Mouse (Mus musculus) mature B cell (primary cell): ENCODE data around the gene Ssrp1.

Source experiments
- in situ Hi-C: fragments of 300-500 bp; cut with MboI; formaldehyde crosslinking; loops from 2 replicates; pipeline ENCODE4 v1.14.3; 2019

The Ssrp1 gene

GRCm38 (mm10) chr2:85034169-85034568 lies 2.9 kb upstream of the Ssrp1 start:
- in situ Hi-C loops, result loop anchor here (25.0 kb wide), 1 partner anchor 547 kb away; the partner anchor contains the start of gene Tfpi

- in situ Hi-C loops, result loop anchor here (25.0 kb wide), 1 partner anchor 549 kb away; the partner anchor contains the start of gene Tfpi
These were observed 457 bp upstream of the Ssrp1 start for GRCm38 (mm10) chr2:85036507-85037046.

- in situ Hi-C loops, result loop anchor here (25.0 kb wide), 1 partner anchor 551 kb away; the partner anchor contains the start of gene Tfpi
These were observed 1.3 kb downstream of the Ssrp1 start for GRCm38 (mm10) chr2:85038336-85038735.

DNA sequence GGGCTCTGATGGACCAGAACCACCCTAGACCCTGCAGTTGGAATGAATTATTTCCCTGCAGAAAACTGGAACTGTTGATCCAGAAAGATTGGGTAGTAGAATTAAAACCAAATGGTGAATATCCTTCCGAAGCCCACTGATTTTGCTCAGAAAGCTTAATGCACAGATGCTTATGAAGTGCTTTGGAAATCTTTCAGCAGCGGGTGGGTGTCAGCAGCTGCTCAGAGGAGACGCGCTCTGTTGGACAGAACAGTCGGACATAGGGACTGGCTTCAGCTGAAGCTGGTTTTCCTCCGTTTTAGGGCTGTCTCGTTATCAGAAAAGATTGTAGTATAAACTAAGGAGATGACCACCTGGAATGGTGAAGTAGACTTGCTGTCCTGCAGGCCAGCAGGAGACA lies 6.6 kb downstream of the Ssrp1 start:
- in situ Hi-C loops, result loop anchor here (25.0 kb wide), 1 partner anchor 556 kb away; the partner anchor contains the start of gene Tfpi

DNA sequence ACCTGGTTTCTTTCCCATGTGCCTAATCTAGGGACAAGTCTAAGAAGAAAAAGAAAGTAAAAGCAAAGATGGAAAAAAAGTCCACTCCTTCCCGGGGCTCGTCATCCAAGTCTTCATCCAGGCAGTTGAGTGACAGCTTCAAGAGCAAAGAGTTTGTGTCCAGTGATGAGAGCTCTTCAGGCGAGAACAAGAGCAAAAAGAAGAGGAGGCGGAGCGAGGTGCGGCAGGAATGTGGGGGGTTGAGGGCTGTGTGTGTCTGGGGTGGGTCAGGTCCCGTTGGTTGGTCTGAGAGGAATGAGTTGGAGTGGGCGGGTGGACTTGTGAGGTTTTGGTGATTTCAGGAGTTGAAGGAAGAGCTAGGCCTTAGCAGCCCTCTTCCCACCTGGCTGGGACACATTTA lies 9.2 kb downstream of the Ssrp1 start:
- in situ Hi-C loops, result loop anchor here (25.0 kb wide), 1 partner anchor 559 kb away; the partner anchor contains the start of gene Tfpi

DNA sequence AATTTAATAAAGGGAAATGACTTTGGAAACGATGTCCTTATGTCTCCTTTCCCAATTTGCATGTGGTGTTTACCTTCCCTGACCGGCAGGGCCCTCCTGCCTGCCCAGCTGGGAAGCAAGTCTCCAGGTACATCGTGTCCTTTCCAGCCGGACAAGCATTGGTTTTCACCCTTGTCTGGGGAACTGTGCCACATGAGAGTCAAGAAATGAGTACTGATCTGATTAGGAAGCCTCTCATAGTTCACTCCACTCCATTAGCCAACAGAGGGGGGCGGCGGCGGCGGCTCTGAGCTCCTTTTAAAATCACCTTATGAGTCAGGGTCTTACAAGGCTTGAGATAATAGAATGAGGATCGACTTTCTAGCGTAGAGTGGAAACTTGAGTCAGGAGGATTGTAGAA lies 10.0 kb downstream of the Ssrp1 start:
- in situ Hi-C loops, result loop anchor here (25.0 kb wide), 1 partner anchor 560 kb away; the partner anchor contains the start of gene Tfpi

DNA sequence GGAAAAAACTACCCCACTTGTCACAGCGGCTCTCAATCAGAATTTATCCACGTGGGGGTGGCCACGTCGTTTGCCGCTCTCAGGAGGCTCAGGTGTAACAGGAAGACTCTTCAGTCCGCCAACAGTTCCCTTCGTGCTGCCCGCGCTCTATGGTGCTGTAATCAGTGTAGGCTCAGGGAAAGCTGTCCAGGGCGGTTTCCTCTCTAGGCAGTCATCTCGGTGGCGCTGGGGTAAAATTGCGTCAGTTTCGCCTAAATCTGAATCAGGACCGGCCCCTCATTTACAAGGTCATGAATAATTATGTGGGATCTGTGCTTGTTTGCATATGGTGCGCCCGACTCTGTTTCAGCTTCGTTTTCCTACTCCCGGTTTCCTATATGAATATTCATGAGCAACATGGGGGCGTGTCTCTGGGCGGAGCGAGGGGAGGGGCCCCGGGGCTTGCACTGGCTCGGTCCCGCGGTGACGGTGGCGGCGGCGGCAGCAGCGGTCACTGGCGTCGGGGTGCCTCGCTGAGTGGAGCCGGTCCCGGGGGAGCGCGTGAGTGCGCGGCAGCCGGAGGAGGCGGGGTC lies 10.6 kb downstream of the Ssrp1 start, which contains the start of gene Tnks1bp1:
Gene Tnks1bp1 (plus strand): TSS at position 427 of the 572 bp plus-strand sequence.
- in situ Hi-C loops, result loop anchor here (25.0 kb wide), 1 partner anchor 560 kb away; the partner anchor contains the start of gene Tfpi

DNA sequence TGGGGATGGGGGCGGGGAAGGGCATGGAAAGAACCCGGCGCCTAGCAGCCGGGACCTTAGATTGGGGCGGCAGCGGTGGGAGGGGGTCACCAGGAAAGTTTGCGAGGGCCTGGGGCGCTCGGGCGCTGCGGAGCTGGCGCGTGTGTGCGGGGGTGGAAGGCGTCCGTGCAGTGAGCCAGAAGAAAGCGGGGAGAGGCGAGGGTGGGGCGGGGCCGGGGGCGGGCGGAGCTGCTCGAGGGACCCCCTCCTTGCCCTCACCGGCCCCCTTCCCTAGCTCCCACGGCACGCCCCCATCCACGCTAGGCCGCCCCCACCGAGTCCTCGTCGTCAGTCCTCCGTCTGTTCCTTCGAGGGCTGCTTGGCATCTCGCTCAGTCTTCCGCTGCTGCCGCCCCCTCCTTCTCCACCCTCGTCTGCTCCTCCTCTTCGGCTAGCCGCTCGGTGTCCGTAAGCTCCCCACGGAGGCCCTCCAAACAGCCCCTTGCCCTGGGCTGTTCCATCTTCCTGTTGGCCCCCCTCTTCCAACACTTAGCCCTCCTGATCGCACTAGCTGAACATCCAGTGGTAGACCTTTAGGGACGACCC lies 11.2 kb downstream of the Ssrp1 start:
- in situ Hi-C loops, result loop anchor here (25.0 kb wide), 1 partner anchor 561 kb away; the partner anchor contains the start of gene Tfpi

GRCm38 (mm10) chr2:85049277-85049676 lies 12.2 kb downstream of the Ssrp1 start:
- in situ Hi-C loops, result loop anchor here (25.0 kb wide), 1 partner anchor 562 kb away; the partner anchor contains the start of gene Tfpi

- in situ Hi-C loops, result no loop called here
These were observed 13.1 kb downstream of the Ssrp1 start for GRCm38 (mm10) chr2:85050001-85050634.

- in situ Hi-C loops, result no loop called here
These were observed 13.7 kb downstream of the Ssrp1 start for GRCm38 (mm10) chr2:85050746-85051145.

DNA sequence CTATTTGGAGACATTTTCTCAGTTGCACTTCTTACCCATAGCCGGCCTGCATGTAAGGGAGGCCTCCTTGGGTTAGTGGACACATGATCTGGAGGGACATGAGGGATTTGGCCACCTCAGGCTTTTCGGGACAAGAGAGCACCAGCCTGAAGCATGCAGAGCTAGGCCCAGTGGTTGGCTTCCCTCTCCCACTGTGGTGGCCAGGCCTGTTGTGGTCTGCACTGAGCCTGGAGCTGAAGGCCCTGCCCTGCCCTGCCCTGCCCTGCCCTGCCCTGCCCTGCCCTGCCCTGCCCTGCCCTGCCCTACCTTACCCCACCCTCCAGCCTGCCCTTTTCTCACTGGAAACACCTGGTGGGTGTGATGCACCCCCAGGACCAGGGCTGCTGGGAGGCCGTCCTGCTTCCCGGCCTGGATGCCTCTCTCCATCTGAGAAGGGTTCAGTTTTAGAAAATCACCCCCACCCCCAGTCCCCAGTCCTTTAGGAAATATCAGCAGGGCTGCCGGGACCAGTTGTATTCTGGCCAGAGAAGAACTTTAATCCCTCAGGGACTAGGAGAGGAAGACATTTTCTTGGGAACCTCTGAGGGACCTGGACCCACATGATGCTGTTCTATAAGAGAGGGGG lies 16.3 kb downstream of the Ssrp1 start:
- in situ Hi-C loops, result no loop called here

- in situ Hi-C loops, result no loop called here
These were observed 19.7 kb downstream of the Ssrp1 start for GRCm38 (mm10) chr2:85056711-85057110.

DNA sequence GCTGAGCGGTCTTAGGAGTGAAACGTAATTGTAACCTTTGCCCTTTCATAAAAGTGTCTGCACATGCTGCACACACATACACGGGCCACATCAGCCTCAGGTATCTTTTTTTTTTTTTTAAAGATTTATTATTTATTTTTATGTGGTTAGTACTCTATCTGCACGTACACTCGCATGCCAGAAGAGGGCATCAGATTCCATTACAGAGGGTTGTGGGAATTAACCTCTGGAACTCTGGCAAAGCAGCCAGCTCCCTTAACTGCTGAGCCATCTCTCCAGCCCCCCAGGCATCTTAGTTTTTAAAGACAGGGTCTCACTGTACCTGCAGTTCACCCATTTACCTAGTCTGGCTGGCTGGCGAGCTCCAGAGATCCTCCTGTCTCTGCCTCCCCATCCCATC lies 22.6 kb downstream of the Ssrp1 start:
- in situ Hi-C loops, result no loop called here

GRCm38 (mm10) chr2:85060591-85061060 lies 23.6 kb downstream of the Ssrp1 start:
- in situ Hi-C loops, result no loop called here

DNA sequence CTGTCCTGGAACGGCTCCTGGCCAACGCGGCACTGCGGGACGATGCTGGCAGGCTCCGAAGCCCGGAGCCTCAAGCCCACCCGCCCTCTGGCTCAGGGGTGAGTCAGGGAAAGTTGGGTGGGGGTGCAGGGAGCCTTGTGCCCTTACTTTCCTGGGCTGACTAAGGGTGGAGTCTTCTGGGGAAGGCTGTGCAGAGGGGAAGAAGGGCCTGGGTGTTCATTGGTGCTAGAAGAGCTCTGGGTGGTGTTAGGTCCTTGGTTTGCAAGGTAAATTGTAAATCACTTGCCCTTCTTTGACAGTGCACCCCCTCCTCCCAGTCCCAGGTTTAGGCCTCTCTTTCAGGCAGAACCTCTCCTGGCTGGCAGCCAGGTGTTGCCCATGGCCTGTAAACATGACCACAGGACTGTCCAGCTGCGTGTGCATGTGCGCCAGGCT lies 24.1 kb downstream of the Ssrp1 start:
- in situ Hi-C loops, result no loop called here

GRCm38 (mm10) chr2:85065141-85065875 lies 28.3 kb downstream of the Ssrp1 start:
- in situ Hi-C loops, result no loop called here

- in situ Hi-C loops, result no loop called here
These were observed 29.9 kb downstream of the Ssrp1 start for GRCm38 (mm10) chr2:85066937-85067336.

DNA sequence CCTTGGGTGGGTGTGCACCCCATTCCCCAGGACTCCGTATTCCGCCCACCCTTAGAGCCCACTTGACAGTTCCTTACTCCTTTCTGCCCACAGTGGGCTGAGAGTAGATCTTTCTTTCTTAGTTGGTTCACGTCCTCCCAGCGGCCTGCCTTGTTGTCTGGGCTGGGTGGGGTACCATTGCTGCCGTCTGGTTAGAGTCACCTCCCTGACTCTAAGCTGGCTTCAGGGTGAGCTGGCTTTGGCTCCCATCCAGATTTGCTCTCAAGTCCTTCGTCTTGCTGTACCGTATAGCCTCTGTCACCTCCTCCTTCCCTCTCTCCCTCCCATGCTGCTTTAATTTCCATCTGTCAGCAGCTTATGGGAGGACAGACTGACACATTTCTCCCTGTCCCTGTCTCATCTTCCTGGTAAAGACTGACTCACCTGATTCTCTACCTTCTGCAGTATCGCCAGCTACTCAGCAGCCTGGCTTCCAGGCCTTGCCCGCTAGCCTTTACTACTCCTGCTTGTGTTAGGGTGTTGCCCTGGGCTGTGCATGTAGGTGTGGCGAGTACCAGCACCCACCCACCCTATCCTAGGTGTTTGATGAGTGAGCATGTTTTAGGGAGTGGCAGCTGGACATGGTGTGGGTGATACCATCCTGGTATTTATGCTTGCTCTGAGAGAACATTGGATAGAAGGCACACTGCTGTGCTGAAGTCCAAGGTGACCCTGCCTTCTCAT lies 31.0 kb downstream of the Ssrp1 start:
- in situ Hi-C loops, result no loop called here

GRCm38 (mm10) chr2:85068626-85069025 lies 31.6 kb downstream of the Ssrp1 start:
- in situ Hi-C loops, result no loop called here
